Mouse (Mus musculus) forebrain, embryonic 14.5 days (tissue): ENCODE results near the gene Hddc3. TPM values are rescaled to one million over a fixed set of nuclear protein-coding genes. Genes with fewer than 3 reads are reported as not detected.
"Not testable (repeated sequence)": the region's sequence is repeated elsewhere in the genome, so short reads cannot be mapped to it uniquely, and the experiment has no call there.

Experiments used
- ATAC-seq: fragments of 200-750 bp; cut with Nextera tagmentation; 2 replicates; pipeline ENCODE4 v1.8.0; 2017; ENCODE audit warnings: mild to moderate bottlenecking, moderate library complexity
- DNase-seq: peaks from one replicate; pipeline ENCODE4 v3.0.0-alpha.2; 2015; ENCODE audit warnings: low spot score
- H3K27ac ChIP-seq: fragments of 300-500 bp; sonication (generic); 2 replicates; pipeline ENCODE4 v1.5.1; 2014; ENCODE audit warnings: low read depth, mild to moderate bottlenecking, control low read depth, low read length, moderate library complexity
- H3K27me3 ChIP-seq: fragments of 300-500 bp; sonication (generic); replicated peaks from 2 replicates; pipeline ENCODE4 v1.6.1; 2014; ENCODE audit warnings: low read length, control low read depth, mixed read lengths; ENCODE audit not compliant: control insufficient read depth, insufficient read depth
- H3K36me3 ChIP-seq: fragments of 300-500 bp; sonication (generic); 2 replicates; pipeline ENCODE4 v1.6.1; 2014; ENCODE audit warnings: low read length, control low read depth; ENCODE audit not compliant: control insufficient read depth, insufficient read depth
- H3K4me1 ChIP-seq: fragments of 300-500 bp; sonication (generic); 2 replicates; pipeline ENCODE4 v1.6.1; 2014; ENCODE audit warnings: antibody characterized with exemption, low read length, control low read depth; ENCODE audit not compliant: control insufficient read depth, insufficient read depth
- H3K4me2 ChIP-seq: fragments of 300-500 bp; sonication (generic); 2 replicates; pipeline ENCODE4 v1.6.1; 2014; ENCODE audit warnings: mild to moderate bottlenecking, control low read depth, low read length
- H3K4me3 ChIP-seq: fragments of 300-500 bp; sonication (generic); 2 replicates; pipeline ENCODE4 v1.5.1; 2014; ENCODE audit warnings: low read depth, low read length, control low read depth
- H3K9ac ChIP-seq: fragments of 300-500 bp; sonication (generic); 2 replicates; pipeline ENCODE4 v1.6.1; 2014; ENCODE audit warnings: mild to moderate bottlenecking, low read length, control low read depth, moderate library complexity
- H3K9me3 ChIP-seq: fragments of 300-500 bp; sonication (generic); replicated peaks from 2 replicates; pipeline ENCODE4 v1.6.1; 2016; ENCODE audit warnings: low read length, control low read depth, mixed read lengths; ENCODE audit not compliant: control insufficient read depth
- WGBS: fragments of 180-500 bp; shearing (Covaris S2); extraction: QIAGEN DNeasy Blood & Tissue Kit; methylation state at CpG from one replicate; pipeline ENCODE4 v1.1.7; 2014; 5-methylcytosine and 5-hydroxymethylcytosine counted together
- polyA plus RNA-seq: library from polyadenylated mRNA; unstranded; fragments of >200 nt; fragmentation: Nextera tagmentation; extraction: Ambion mirVana; gene quantifications from 2 replicates; pipeline ENCODE4 v1.2.1, GENCODE M21; 2014

Gene Hddc3
- polyA plus RNA-seq, 1 experiment from 2014 or later, result 30.7 TPM

GRCm38 (mm10) chr7:80394600-80394999 lies 51.7 kb downstream of the Hddc3 start:
- ATAC-seq (no peak), DNase-seq (no peak)
- peaks cover 66% of the 10 kb centered on the region for H3K36me3 ChIP-seq

GRCm38 (mm10) chr7:80396427-80396826 lies 53.5 kb downstream of the Hddc3 start:
- not testable (repeated sequence) for H3K4me2 ChIP-seq, H3K9me3 ChIP-seq, H3K9ac ChIP-seq, H3K4me3 ChIP-seq, H3K27ac ChIP-seq, H3K4me1 ChIP-seq, ATAC-seq, DNase-seq, H3K27me3 ChIP-seq
- 96% methylated on average over 4 of the region's 4 CpGs for WGBS
- H3K36me3 ChIP-seq, result peaks cover 52% of the 10 kb centered on the region

More at GRCm38 (mm10) chr7:80394600-80394999, 51.7 kb downstream of the Hddc3 start:
- H3K9ac ChIP-seq, result no peak overlapping the region
- no peaks in the 10 kb centered on the region for H3K27me3 ChIP-seq
- H3K27ac ChIP-seq, result no peak overlapping the region
- WGBS, result 94% methylated on average over 4 of the region's 4 CpGs
- no peaks in the 10 kb centered on the region for H3K9me3 ChIP-seq
- no peaks in the 10 kb centered on the region; the same call in 1 of the 2 replicates for H3K4me1 ChIP-seq
- H3K4me2 ChIP-seq, result no peak overlapping the region
- no peak overlapping the region for H3K4me3 ChIP-seq

- peaks cover 37% of the 10 kb centered on the region for H3K36me3 ChIP-seq
- WGBS, result 86% methylated on average over 9 of the region's 9 CpGs
- H3K27me3 ChIP-seq, result no peaks in the 10 kb centered on the region
- peaks cover 12% of the 10 kb centered on the region for H3K4me1 ChIP-seq
- DNase-seq (no peak), ATAC-seq (no peak)
- no peak overlapping the region for H3K4me2 ChIP-seq
- H3K9ac ChIP-seq, result no peak overlapping the region
- H3K9me3 ChIP-seq, result no peaks in the 10 kb centered on the region
- H3K27ac ChIP-seq, result no peak overlapping the region
- H3K4me3 ChIP-seq, result no peak overlapping the region
Measured at GRCm38 (mm10) chr7:80397986-80398385, 55.1 kb downstream of the Hddc3 start.

- H3K36me3 ChIP-seq, result peaks cover 28% of the 10 kb centered on the region
- no peak overlapping the region for H3K9ac ChIP-seq
- no peak overlapping the region for H3K4me3 ChIP-seq
- no peak overlapping the region for H3K4me2 ChIP-seq
- H3K27ac ChIP-seq, result no peak overlapping the region
- no peak for DNase-seq
- H3K27me3 ChIP-seq, result no peaks in the 10 kb centered on the region
- H3K9me3 ChIP-seq, result no peaks in the 10 kb centered on the region
- no peak for ATAC-seq
- peaks cover 12% of the 10 kb centered on the region for H3K4me1 ChIP-seq
- WGBS, result 70% methylated on average over 9 of the region's 9 CpGs
Measured at GRCm38 (mm10) chr7:80398654-80399444, 55.9 kb downstream of the Hddc3 start.

GRCm38 (mm10) chr7:80400099-80400498 lies 57.2 kb downstream of the Hddc3 start:
- Histone ChIP-seq H3K27ac (no peak overlapping the region), H3K27me3 (no peaks in the 10 kb centered on the region), H3K9me3 (no peaks in the 10 kb centered on the region), H3K36me3 (peaks cover 21% of the 10 kb centered on the region), H3K9ac (no peak overlapping the region), H3K4me1 (peaks cover 12% of the 10 kb centered on the region), H3K4me2 (no peak overlapping the region), H3K4me3 (no peak overlapping the region)
- 44% methylated on average over 5 of the region's 5 CpGs for WGBS
- ATAC-seq (no peak), DNase-seq (peak; percentile 29)

Other genes with a start within 250 kb of the Hddc3 start
- gene Idh2, start 227.7 kb upstream of the Hddc3 start, polyA plus RNA-seq, result 315 and 338 TPM in 2 replicates
- gene Sema4b, start 156.3 kb upstream of the Hddc3 start, polyA plus RNA-seq, result 11.6 and 12.8 TPM in 2 replicates
- gene Cib1, start 110.3 kb upstream of the Hddc3 start, polyA plus RNA-seq, result 32.7 and 38.5 TPM in 2 replicates
- 2.1 and 2.7 TPM in 2 replicates for gene Gdpgp1, start 110.2 kb upstream of the Hddc3 start, polyA plus RNA-seq
- 0.87 and 1.2 TPM in 2 replicates for gene Ttll13, start 96.7 kb upstream of the Hddc3 start, polyA plus RNA-seq
- gene Ngrn, start 81.9 kb upstream of the Hddc3 start, polyA plus RNA-seq, result 71.2 and 71.8 TPM in 2 replicates
- 6.1 and 10.9 TPM in 2 replicates for gene Vps33b, start 73.5 kb upstream of the Hddc3 start, polyA plus RNA-seq
- gene Prc1, start 48.7 kb upstream of the Hddc3 start, polyA plus RNA-seq, result 102 and 125 TPM in 2 replicates
- gene Rccd1, start 18.6 kb upstream of the Hddc3 start, polyA plus RNA-seq, result 7.0 and 11.4 TPM in 2 replicates
- 29.6 and 36.4 TPM in 2 replicates for gene Unc45a, start 2.1 kb upstream of the Hddc3 start, polyA plus RNA-seq
- 7.6 and 10.5 TPM in 2 replicates for gene Man2a2, start 28.3 kb downstream of the Hddc3 start, polyA plus RNA-seq
- 2.4 and 3.5 TPM in 2 replicates for gene Fes, start 44.8 kb downstream of the Hddc3 start, polyA plus RNA-seq
- gene Furin, start 62.3 kb downstream of the Hddc3 start, polyA plus RNA-seq, result 3.9 and 4.1 TPM in 2 replicates
- 11.3 and 12.6 TPM in 2 replicates for gene Blm, start 192.0 kb downstream of the Hddc3 start, polyA plus RNA-seq